Mouse (Mus musculus) WW6 (cell line): ENCODE data around the gene Lrrc66.
"Not testable (repeated sequence)": the region's sequence is repeated elsewhere in the genome, so short reads cannot be mapped to it uniquely, and the experiment has no call there.

Source experiments
- DNase-seq: peaks from one replicate; pipeline ENCODE4 v3.0.0-alpha.2; 2013; ENCODE audit warnings: low read depth, low spot score

The Lrrc66 gene

GRCm38 (mm10) chr5:73613296-73613695, 19.0 kb downstream of the Lrrc66 start:
- DNase-seq, result no peak

DNA sequence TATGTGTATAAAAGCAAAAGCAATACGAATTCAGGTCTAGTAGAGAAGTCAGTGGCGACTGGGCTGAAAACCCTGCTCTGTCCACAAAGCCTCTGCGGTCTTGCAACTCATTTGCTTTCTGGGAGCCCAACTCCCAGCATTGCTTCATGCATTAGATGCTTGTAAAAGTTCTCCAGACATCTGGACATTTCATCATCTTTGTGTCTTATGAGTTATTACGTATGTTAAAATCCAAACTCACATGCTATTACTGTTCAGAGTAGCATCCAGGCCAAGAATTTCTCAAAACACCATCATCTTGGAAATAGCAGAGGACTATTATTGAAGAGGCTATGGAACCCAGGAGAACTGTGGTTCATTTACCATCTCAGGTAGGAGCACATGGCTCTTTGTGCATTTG, 21.3 kb downstream of the Lrrc66 start:
- DNase-seq, result no peak

- no peak for DNase-seq
These were observed 27.4 kb downstream of the Lrrc66 start for GRCm38 (mm10) chr5:73604964-73605363.

DNA sequence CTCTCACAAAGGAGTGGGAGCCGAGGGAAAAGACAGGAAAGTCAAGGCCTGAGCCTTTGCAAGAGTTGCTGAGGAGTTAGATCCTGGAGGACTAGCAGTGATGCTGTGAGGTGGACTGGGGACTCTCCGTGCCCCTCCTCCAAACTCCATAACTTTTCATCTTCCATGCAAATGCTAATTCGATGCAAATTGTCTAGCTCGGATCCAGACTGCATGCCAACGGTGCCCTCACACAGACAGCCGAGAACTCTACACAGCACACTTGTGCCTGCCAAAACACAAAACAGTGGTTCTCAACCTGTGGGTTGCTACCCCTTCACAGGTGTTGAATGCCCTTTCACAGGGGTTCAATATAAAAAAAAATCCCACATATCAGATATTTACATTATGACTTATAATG, 27.8 kb downstream of the Lrrc66 start:
- DNase-seq, result no peak

- DNase-seq, result no peak
These were observed 29.5 kb downstream of the Lrrc66 start for GRCm38 (mm10) chr5:73602865-73603264.

DNA sequence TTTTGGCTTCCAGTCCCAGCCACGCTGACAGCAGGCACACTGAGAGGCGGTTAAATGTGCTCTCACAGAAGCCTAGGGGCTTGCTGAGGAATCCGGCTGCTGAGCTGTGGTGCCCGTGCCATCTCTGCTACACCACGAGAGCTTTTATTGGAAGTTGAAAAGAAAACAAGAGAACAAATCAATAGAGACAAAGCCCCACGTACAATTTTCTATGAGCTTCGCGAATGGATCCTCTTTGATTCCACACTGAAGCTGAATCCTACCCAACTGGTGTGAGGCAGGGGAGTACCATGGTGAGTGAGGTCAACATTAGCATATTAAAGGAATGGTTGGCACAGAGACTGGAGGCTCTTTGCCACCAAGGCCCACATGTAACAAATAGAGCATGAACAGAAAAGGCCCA, 31.0 kb downstream of the Lrrc66 start:
- DNase-seq, result no peak

GRCm38 (mm10) chr5:73599991-73600390, 32.3 kb downstream of the Lrrc66 start:
- DNase-seq, result no peak

DNA sequence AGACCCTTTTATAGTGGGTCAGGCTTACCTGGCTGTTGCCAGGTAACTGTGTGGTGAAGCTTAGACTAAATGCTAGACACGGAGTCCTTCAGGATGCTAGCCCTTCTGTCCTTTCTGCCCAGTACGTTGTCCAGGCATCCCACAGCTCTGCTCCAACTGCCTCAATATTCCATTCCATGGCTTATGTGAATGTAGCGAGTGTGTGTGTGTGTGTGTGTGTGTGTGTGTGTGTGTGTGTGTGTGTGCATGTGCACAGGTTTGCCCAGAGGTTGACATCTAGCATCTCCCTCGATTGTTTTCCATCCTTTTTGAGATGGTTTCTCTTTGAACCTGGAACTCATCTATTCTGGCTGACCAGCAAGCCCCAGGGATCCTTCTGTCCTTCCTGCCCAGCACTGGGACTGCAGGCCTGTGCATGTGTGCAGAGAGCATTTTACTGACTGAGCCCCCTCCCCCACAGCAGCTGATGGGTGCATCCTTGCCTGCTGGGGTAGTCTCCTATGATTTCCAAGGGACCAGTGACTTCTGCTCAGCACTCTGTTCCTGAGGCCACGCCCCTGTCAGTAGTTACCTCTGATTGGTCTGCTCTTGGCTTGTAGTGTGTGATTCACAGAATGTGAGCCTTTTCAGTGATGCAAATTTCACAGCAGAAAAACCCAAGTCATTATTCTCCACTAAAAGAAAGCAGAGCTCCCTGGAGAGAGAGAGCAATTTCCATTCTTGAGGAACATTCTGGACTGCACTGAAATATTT, 33.2 kb downstream of the Lrrc66 start:
- no peak for DNase-seq

DNA sequence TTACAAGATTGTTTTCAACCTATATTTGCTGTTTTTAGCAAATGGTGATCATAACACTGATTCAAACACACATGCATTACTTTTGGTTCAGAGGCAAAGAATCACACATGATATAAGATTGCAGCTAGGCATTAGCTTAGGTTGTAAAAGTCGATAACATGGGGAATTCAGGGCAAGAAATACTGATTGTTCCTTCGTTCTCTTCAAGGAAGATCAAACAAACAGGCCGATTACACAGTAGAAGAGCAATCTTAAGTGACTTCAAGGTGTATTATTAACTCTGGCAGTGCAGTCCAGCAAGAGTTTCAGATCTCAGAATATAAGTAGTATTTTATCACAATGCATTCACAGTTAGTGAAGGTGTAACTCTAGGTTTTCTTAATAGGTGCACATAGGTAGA, 45.2 kb downstream of the Lrrc66 start:
- DNase-seq, result no peak

GRCm38 (mm10) chr5:73586597-73586996, 45.7 kb downstream of the Lrrc66 start:
- no peak for DNase-seq

GRCm38 (mm10) chr5:73585212-73586115, 46.9 kb downstream of the Lrrc66 start:
- no peak for DNase-seq

GRCm38 (mm10) chr5:73584011-73584410, 48.3 kb downstream of the Lrrc66 start:
- DNase-seq, result not testable (repeated sequence)

- DNase-seq, result no peak
These were observed 54.2 kb downstream of the Lrrc66 start for GRCm38 (mm10) chr5:73578131-73578530.

- DNase-seq, result no peak
These were observed 55.6 kb downstream of the Lrrc66 start for GRCm38 (mm10) chr5:73576708-73577107.

DNA sequence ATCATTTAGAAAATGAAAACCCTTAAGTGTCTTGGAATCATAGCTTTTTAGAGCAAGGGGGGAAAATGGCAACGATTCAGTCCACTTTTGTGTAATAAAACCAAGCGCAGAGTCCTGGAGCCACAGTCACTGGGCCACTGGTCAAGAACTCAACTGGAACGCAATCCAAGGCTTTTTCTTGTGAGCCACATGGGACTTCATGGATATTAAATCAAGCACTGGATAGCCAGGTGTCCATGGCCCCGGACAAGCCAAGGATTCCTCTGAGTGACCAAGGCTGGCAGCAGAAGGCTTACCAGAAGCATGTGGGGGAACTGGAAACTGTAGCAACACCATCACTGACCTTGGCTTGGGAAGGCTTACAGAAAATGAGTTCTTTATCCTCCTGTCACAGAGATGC, 57.7 kb downstream of the Lrrc66 start:
- DNase-seq, result no peak

DNA sequence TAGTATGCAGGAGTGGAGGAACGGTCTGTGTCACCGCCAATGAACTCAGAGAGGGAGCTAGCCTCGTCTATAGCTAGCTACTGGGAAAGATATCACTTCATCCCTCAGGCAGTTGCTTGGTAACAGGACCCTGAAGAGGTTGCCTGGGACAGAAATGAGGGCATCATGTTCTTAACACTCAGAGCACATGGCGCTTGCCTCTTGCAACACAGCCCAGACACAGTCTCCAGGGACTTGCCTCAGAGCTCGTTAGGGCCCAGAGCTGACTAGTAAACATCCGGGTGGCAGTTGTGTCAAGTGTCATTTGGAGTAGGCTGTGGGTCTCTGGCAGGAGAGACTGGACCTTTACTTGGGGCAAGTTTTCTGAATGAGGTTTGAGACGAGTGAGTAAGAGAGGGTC, 58.5 kb downstream of the Lrrc66 start:
- DNase-seq, result no peak

- DNase-seq, result no peak
These were observed 59.5 kb downstream of the Lrrc66 start for GRCm38 (mm10) chr5:73572846-73573245.

GRCm38 (mm10) chr5:73571395-73572156, 60.8 kb downstream of the Lrrc66 start:
- DNase-seq, result no peak

- no peak for DNase-seq
These were observed 63.1 kb downstream of the Lrrc66 start for GRCm38 (mm10) chr5:73569181-73569580.

GRCm38 (mm10) chr5:73566892-73567291, 65.4 kb downstream of the Lrrc66 start:
- DNase-seq, result no peak

GRCm38 (mm10) chr5:73566119-73566518, 66.2 kb downstream of the Lrrc66 start:
- no peak for DNase-seq

DNA sequence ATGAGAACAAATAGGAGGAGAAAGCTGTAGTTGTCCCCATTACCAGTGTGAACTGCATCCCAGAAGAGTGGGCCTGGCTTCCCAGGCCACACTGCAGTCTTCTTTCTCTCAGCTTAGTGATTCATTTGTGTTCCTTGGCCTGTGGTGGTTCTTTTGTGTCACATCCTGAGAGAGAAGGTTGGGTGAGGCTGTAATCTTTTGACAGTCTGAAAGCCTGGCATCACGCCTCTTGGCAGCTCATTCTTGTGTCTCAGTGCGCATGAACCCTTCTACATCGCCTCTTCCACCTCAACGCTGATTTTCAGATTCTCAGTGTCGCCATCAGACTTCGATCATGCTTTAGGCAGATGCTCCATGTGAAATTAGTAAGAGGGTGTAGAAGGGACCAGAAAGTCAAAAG, 68.3 kb downstream of the Lrrc66 start:
- DNase-seq, result no peak
